Mouse (Mus musculus) adrenal gland, adult 18-20 months (tissue): ENCODE results near the gene Sdk1. TPM values are rescaled to one million over a fixed set of nuclear protein-coding genes. Genes with fewer than 3 reads are reported as not detected.

Source experiments
- DNase-seq, 2 experiments: peaks; one replicate each; pipeline ENCODE4 v3.0.0; 2021 to 2022; ENCODE audit warnings: low spot score in 2 of 2
- total RNA-seq, 2 experiments: library from RNA; stranded (reverse); gene quantifications; 1 replicate in 1 of 2; 2 replicates in 1 of 2; pipeline ENCODE4 v1.2.3; 2021

Gene Sdk1
- total RNA-seq, 2 experiments from 2014 or later: 6.7 to 11.7 TPM

DNA sequence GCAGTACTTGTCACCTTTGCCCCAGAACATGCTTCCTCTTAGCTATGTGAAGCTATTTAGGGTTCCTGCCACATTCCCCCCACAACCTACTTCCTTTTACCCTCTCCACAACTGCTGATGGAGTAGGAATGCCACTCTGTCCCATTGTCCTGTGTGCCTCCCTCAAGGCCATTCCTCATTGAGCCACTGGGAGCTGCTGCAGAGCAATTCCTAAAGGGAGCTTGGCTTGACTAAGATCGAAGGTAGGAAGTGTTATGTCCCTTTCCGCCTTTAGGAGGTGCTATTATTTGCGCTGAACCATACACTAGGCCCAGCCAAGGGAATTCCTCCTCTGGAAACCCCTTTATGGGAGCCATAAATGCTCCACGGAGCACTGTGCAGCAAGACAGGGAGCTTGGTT lies 743.0 kb downstream of the Sdk1 start:
- DNase-seq: no peak

DNA sequence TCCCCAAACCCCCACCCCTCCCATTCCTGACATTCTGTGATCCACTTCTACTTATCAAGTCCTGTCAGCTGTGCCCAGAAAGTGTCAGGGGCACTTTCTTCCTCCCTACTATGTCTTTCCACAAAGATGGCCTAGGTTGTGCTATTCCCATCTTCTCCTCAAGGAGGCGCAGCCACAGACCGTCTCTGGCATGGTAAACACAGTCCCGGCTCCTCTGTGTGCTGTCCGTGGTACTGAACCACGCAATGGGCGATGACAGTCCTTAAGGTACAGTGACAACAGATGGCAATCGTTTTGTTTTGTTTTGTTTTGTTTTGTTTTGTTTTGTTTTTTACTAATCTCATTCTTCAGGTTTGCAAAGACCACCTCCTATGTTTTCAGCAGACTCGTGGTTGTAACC lies 743.7 kb downstream of the Sdk1 start:
- DNase-seq: peak; percentile 71 to 80

DNA sequence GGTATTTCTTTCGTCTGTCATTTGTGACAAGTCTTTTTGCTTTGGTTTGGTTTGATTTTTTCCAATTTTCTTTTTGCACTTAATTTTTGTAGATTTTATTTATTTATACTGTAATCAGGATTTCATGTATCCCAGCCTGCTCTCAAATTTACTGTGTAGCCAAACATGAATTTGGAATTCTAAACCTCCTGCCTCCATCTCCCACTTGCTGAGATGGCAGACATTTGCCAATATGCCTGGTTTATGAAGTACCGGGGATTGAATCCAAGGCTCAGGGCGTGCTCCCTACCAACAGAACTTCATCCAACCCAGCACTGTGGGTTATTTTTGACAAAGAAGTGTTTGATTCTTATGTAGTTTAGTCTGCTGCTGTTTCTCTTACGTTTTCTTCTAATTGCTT lies 744.3 kb downstream of the Sdk1 start:
- no peak for DNase-seq

DNA sequence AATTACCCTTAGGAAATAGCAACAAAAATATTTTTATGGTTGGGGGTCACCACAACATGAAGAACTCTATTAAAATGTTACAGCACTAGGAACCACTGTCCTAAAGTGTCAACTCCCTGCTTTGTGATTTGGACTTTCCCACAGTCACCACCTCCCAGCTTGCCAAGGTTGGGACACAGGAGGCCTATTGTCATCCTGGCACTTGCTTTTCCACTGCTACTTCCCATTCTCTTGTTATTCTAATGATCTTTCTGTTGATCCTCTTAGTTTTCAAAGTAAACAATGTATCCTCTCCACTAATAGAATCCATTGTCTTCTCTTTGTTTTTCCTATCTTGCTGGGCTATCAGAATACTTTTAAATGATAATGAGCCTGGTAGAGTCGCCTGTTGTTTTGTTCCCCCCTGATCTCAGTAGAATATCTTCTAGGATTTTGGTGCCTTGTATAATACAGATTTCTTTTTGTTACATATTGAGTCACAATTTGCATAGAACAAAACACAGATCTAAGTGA lies 746.1 kb downstream of the Sdk1 start:
- DNase-seq: no peak

DNA sequence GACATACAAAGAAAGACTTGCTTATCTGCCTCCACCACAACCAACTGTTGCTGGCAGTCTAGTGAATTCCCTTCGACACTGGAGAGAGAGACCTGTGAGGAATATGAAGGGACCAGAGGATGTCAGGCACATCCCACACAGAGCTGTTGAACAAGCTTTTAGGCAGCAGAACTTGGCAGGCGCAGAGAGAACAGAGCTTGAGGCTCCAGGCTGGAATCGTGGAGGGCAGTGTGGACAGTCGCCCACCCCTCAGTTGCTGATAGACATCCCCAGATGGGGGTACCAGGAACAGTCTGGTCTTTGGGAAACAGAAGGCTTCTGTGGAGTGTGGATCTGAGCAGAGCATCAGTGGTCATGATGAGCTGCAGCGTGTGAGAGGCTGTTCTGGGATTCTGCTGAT lies 747.4 kb downstream of the Sdk1 start:
- DNase-seq: no peak

DNA sequence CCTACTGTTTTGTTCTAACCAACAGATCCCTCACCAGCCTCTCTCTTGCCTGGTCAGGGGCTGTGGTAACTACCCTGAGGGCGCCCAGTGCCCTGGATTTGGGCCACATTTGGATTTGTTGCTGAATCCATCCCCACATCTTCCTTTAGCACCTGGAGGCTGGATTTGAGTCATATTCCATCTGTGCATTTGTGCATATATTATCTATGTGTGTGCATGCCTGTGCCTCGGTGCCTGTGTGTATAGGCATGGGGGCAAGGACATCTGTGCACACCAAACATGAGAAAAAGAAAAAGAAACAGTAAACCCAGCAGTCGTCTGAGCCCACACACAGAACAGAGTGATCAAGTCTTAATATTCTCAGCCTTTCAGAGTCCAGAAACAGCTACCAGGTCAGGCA lies 752.9 kb downstream of the Sdk1 start:
- DNase-seq: no peak

DNA sequence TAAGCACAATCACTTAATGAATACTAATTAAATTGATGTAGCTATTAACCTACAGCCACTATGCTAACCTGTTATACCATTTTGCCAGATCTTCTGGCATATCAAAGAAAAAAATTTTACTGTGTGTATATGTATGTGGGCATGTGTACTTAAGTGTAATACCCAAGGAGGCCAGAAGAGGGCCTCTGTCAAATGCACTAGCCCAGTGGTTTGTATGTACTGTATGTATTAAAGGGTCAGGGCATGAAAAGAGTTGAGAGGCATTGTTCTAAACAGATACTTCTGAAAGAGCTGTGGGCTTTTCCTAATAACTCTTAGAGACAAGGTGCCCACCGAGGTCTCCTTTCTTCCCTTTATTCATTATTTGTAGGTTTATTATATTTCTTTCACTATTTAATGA lies 759.0 kb downstream of the Sdk1 start:
- DNase-seq: no peak

DNA sequence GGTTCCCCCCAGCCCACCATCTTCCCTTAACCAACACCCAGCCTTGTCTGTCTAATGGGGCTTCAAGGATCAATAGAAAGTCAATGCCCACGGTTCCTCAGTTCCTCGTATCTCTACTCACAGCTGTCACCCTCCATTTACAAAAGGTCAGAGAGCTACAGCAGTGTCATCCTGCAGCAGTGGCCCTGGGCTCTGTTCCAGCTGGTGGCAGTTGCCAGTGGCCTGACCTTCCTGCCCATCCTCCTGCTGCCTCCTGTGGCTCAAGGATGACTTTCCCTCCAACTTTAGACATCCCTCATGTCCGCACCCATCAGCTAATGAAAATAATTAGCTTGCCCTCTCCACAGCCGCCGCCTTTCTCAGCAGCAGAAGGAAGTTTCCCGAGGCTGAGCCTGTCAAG lies 759.8 kb downstream of the Sdk1 start:
- DNase-seq: peak; percentile 30 to 67

DNA sequence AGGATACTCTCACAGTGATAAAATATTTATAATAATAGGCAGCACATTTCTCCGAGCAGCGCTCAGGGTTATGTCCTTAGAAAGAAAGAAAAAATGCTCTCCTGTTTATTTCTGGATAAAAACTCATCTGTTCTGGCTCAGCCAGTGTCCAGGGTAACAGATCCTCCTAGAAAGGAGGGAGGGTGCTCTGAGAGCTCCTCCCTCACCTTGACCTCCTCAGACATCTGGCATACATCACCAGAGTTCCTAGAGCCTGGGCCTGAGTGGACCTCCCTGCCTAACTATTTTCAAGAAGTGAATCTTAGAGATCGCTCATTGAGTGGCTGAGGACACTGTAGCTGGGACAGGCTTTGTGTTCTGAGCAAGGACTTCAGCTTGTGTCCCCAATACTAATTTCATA lies 760.7 kb downstream of the Sdk1 start:
- DNase-seq: no peak

DNA sequence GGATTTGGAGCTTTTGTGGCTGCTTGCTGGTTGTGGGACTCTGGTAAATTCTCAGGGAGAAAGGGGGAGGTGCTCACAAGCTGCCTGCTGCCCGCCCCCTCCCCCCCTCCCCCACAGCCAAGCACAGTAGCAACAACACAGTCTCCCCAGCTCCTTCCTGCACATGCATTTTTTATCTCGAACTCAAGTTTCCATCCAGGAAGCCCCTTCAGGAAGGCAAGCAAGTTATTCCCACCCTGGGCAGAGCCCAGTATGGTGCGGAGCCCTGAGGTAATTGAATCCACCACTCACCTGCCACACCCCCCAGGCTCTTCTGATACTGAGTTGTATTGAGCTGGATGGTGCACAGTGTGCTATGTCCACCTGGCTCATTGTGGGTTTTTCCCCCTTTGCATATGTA lies 768.9 kb downstream of the Sdk1 start:
- no peak for DNase-seq

DNA sequence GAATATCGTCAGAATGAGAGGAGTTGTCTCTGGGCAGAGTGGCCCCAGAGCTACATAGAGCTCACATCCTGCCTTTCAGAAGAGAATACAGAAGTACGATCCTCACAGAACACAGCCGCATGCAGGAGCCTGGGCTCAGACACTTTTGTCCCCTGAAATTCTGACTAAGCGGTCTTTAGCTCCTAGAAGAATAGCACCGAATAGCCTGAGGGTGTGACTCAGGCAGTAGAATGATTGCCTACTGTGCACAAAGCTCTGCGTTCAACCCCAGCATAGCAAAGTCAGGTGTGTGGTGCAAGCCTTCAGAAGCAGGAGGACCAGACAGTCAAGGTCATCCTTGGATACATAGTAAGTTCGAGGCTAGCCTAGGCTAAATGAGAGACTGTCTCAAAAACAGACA lies 775.7 kb downstream of the Sdk1 start:
- no peak for DNase-seq

DNA sequence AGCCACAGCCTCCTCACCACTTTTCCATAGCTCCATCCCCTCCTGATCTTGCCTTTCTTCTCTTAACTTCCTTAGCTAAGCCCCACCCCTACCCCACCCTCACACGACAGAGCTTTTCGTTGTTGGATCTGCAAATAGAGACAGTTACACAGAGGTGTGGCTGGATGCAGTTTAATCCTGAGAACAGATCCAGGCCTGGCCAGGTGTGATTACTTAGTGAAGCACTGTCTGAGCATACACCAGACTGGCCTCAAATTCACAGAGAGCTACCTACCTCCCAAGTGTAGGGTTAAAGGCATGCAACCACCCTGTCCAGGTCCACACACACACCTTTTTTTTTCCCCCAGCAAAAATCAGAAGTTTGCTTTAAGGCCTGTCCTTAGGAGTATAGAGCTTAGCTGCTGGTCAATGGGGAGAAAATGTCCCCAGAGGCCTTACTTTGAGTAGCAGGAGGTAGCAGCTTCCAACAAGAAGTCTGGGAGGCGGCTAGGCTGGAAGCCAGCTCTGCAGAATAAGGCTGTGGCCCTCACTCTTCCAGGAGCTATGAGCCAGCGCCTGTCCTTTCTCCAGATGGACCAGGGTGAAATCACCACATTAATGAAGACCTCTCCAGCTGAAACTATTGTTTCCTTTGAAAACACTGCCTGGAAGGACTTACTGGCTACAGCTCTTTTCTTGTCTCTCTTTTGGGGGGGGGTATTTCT lies 781.7 kb downstream of the Sdk1 start:
- no peak for DNase-seq

DNA sequence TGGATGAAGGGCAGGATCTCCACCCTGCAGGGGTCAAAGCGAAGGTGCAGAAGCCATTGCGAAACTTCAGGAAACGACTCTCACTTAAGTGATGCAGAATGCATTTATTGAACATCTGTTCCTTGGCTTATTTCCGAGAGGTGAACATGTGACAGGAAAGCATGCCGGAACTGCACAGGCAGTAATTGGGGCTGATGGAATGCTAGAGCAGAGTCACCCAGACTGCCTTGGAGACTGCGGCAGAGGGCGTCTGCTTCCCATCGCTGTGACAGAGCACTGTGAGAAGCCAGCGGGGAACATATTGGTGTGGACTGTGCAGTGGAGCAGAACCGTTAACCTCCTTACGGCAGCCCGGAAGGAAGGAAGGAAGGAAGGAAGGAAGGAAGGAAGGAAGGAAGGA lies 783.2 kb downstream of the Sdk1 start:
- no peak for DNase-seq

DNA sequence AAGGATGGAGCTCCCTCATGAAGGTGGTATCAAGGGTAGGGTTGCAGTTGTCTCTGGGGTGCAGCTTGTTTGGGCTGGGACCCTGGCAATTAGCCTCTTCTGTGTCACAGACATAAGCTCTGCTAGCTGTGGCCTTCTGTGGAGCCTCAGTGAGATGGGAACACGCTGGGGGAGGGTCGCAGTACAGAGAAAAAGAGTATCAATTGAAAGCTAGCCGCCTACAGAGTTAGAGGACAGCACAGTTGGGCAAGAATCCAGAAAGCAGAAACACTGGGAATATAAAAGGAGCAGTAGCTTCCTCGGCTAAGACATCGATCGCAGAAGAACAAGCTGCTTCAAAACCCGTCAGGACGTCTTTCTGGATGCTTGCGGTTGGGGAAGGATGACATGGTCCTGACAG lies 795.2 kb downstream of the Sdk1 start:
- DNase-seq: no peak

DNA sequence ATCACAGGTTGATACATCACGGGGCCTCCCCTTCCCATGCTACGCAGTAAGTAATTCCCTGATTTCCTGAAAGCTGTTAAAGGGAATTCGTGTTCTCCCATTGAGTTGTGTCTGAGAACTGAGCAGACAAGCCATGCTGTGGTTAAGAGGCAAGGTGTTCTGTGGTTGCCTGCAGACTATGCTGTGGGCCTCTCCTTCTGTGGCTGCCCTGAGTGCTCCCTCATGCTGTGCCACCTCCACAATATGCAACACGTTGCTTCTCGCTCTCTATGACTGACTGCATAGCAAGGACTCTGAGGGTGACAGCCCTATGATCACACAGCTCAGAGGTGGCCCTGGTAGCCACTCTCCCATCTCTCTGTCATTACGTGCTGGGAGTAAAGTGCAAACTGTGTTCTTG lies 797.9 kb downstream of the Sdk1 start:
- DNase-seq: no peak

DNA sequence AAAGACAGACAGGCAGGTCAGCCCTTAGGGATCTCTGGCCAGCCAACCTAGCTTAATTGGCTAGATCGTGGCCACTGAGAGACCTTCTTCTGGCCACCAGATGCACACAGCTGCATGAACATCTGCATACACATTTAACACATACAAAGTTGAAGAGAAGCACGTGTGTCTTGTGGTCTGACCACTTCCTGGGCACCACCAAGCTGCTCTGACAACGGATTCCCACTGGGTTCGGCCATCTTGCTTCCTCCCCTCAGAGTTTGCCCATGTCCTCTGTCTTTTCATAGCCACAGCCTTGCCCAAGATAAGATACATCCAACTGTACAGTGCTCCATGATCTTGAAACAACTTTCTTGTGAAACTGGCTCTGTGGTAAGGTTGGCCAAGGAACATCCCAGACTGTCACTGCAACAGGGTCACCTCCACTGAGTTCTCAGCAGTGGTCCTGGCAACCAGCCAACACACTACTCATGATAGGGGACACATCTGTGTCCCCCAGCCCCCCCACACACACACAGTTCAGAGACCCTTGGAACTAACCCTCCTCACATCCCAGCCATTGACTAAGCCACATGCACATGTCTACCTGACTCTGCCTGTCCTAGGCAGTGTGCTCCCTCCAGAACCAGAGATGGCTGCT lies 798.7 kb downstream of the Sdk1 start:
- no peak for DNase-seq

DNA sequence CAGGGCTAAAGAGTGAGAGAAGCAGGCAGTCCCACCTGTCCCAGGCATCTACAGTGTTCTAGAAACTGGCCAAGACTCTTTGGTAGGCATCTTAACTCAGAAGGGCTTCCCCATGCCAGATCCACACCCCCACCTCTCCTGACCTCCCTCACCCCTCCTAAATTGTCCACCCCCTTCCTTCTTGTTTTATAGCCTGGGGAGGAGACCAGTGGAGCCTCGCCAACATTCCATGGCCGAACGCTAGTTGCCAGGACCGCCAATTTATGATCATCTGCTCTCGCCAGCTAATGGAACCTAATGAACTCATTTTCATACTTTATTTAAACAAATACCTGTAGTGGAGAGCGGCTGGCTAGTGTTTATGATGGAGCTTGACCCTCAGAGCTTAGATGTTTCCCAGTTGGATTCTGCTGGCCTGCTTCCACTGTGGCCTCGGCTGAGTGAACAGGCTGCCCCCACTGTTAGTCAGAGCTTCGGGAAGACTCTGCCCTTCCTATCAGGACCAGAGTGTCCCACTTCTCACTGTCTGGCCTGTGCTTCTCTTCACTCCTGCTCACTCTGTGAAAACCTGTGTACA lies 800.0 kb downstream of the Sdk1 start:
- no peak for DNase-seq

DNA sequence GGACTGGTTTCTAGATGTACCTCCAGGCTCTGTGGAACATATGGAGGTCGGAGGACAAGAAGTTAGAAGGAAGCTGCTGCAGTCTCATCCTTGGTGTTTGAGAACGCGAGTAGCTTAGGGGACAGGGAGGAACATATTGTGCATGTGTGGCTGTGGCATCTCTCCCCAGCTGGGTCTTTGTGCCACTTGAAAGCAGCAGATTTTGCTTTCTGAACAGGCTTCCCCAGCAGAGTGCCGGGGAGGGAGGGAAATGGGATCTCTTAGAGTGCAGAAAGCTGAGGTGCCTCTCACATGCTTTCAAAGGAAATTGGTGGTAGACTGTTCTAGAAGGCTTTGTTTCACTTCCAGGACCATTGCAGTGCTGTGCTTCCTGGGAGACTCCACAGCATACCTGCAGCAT lies 820.5 kb downstream of the Sdk1 start:
- no peak for DNase-seq

DNA sequence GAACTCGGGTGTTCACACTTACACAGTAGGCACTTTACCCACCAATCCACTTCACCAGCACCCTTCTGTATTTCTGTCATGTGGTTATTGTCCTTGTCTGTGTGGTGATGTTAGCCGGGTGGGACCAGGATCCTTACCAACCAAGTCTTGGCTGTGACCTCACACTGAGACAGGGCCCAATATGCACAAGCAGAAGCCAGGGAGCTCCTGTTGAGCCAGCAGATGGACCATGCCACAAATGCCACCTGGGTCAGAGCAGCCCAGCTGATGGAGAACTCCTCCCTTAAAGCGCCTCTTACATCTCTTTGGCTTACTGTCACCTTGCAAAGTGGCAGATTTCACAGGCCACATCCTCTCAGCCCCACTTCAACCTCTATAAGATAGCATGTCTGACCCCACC lies 830.0 kb downstream of the Sdk1 start:
- no peak for DNase-seq

DNA sequence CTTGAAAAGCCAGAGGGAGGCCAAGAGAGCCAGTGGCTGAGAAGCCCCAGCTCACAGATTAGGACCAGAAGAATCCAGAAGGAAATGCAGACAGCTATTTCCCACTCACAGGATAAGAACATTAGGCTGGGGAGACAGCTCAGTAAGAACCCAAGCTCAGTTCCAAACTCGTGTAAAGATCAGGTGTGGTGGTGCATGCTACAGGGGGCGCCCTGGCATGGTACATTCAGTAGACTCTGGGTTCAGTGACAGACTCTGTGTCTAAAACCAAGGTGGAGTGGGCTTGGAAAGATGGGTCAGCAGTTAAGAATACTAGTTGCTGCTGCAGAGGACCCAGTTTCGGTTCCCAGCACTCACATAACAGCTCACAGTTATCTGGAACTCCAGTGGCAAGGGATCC lies 832.6 kb downstream of the Sdk1 start:
- no peak for DNase-seq

DNA sequence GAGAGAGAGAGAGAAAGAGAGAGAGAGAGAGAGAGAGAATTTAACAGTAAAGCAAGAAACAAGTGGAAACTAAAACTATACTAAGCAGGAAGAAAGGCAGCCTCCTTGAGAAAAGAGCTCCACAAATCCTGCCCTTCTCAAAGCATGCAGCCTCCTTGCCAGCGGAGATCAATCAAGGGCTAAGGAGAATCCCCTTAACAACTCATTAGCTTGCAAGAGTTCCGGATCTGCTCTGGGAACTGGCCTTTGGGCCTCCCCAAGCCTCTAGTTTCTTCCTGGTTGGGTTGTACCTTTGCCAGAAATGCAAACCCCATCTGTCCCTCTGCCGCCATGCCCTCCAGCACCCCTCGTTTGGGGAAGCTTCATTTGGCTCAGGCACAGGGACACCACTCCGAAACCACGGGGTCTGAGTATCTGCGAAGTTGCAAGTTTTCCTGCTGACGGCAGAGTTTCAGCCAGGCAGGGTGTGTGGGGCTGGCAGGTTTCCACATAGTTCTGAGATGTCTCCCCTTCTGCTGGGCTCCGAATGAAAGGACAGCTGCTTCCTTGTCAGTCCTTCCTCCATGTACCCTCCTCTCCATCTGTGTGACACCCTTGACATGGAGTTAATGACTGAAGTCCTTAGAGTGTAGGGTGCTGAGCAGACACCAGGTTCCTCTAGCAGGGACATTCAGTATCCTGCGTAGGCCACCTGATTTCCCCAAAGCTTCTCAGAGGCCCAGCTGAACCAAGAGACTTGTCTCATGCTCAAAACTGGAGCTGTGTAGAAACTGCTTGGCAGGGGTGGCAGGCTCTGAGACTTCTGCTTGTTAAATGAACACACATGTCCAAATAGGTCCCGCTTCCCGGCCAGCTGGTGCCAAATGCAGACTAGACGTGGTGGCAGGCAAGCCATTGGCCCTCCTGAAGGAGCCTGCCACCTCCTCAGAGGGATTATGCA lies 833.5 kb downstream of the Sdk1 start:
- no peak for DNase-seq

DNA sequence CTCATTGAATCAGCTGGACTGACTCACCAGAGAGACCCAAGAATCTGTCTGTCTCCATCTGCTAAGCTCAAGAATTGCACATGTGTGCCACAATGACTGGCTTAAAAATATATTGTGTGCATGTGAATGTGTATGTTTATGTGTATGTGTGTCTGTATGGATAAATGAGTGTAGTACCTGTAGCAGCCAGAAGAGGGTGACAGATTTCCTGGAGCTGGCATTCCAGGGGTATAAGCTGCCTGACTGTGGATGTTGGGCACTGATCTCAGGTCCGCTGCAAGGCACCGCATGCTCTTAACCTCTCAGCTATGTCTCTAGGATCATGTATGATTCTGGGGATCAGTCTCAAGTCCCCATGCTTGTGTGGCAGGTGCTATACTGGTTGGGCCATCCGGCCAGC lies 839.4 kb downstream of the Sdk1 start:
- no peak for DNase-seq
